Mouse (Mus musculus) urinary bladder, postnatal 10 days (tissue): ENCODE measurements around the gene D930020B18Rik.

Source experiments
- DNase-seq: peaks from one replicate; pipeline ENCODE4 v3.0.0; 2022; ENCODE audit warnings: low spot score

Gene D930020B18Rik

GRCm38 (mm10) chr10:121705399-121706163 is 64.2 kb downstream of the D930020B18Rik start:
- no peak for DNase-seq

DNA sequence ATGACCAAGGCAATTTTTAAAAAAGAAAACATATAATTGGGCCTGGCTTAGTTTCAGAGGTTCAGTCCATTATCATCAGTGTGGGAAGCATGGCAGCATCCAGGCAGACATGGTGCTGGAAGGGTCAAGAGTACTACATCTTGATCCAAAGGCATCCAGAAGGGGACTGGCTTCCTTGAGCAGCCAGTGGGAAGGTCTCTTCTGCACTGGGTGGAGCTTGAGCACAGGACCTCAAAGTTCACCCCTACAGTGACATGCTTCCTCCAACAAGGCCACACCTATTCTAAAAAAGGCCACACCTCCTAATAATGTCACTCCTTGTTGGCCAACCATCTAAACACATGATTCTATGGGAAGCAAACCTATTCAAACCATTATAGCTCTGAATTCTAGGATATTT is 75.5 kb downstream of the D930020B18Rik start:
- DNase-seq: no peak

DNA sequence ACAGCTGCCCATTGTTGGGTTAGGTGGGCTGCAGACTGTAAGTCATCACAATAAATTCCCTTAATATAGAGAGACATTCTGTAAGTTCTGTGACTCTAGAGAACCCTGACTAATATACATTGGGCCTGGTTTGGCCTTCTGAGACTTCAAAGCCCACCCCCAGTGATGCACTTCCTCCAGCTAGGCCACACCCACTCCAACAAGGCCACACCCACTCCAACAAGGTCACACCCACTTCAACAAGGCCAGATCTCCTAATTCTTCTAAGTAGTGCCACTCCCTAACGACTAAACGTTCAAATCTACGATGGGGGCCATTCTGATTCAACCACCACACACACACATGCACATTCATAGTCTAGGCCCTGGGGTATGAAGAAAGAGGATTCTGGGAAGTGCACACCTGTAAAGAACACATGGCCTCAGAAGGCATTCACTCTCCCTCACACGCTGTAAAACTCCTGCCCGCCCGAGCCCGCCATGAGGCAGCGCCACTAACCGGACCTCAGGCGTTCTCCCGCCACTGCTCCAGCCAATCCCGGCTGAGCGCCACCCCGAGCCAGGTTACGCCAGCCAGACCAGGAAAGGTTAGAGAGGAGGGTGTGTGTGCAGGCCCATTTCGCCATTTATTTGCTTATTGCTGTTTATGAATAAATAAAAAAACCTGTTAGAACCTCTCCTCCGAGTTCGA is 77.7 kb downstream of the D930020B18Rik start:
- no peak for DNase-seq

DNA sequence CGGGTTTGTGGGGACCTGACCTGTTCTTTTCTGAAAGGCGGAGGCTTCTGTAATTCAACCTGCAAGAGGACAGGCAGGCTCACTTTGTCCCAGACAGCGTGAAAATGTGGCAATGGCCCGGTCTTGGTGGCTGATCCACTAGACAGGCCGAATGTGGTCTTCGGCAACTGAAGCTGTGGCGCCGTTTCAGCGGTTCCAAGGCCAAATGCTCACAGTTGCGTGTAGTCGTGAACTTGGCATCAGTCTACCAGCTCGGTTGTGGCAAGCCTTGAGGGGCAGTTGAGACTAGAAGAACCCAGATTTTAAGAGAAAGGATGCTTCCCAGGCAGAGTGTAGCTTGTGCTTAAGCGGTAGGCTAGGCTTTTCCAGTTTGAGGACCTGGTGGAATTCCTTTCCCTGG is 79.3 kb downstream of the D930020B18Rik start:
- DNase-seq: no peak

DNA sequence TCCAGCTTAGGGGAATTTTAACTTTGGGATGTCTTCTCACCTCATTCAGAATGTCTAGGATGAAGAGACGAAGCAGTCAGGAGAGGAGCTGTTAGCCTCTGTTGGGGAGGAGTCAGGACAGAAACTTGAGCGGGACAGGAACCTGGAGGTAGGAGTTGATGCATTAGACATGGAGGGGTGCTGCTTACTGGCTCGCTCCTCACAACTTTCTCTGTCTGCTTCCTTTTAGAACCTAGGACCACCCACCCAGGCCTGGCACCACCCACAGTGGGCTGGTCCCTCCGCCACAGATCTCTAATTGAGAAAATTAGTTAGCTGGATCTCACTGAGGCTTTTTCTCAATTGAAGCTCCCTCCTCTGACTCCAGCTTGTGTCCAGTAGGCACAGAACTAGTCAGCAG is 85.1 kb downstream of the D930020B18Rik start:
- DNase-seq: no peak

- no peak for DNase-seq
Measured at GRCm38 (mm10) chr10:121727151-121727550, 85.8 kb downstream of the D930020B18Rik start.

GRCm38 (mm10) chr10:121728226-121728625 is 86.8 kb downstream of the D930020B18Rik start:
- DNase-seq: no peak

DNA sequence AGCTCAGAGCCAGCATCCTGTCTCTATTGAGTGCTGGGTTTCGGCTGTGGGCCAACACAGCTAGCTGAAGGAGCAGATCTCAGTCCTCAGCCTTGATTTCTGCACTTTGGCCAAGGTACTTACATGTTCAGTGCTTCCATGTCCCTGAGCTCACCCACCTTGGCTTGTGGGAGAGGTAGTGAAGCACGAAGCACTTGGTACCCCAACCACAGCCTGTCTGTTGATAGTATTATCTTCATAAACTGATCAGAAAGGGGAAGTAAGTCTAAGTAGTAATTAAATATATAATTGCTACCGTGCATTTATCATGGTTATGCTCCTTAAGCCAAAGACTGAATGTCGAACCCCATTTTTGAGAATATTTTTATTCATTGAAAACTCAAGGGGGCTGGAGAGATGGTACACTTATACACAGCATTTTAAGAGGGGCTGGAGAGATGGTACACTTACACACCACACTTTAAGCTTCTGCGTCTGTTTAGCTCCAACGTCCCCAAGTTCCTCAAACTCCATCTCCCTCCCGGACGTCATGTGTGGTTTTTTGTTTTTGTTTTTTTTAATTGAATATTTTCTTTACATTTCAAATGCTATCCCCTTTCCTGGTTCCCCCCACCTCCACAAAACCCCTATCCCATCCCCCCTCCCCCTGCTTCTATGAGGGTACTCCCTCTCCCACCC is 89.8 kb downstream of the D930020B18Rik start:
- no peak for DNase-seq

- no peak for DNase-seq
Measured at GRCm38 (mm10) chr10:121732542-121732941, 91.2 kb downstream of the D930020B18Rik start.

DNA sequence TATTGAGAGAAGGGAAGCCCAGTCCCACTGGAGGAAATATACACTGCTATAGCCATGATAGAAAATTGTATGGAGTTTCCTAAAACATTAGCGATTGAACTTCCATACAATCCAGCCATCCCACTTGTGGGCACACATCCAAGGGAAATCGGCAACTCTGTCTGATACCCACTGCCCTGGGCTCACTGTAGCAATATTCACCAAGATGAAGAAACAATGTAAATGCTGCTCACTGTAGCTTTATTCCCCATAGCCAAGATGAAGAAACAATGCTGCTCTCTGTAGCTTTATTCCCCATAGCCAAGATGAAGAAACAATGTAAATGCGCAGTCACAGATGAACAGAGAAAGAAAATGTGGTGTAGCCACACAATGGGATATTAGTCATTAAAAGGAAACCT is 95.9 kb downstream of the D930020B18Rik start:
- DNase-seq: no peak

GRCm38 (mm10) chr10:121739548-121740505 is 98.4 kb downstream of the D930020B18Rik start, which contains the start of gene BC048403:
TSS of gene BC048403 (plus strand) at chr10:121739937.
- DNase-seq: peak; percentile 26

DNA sequence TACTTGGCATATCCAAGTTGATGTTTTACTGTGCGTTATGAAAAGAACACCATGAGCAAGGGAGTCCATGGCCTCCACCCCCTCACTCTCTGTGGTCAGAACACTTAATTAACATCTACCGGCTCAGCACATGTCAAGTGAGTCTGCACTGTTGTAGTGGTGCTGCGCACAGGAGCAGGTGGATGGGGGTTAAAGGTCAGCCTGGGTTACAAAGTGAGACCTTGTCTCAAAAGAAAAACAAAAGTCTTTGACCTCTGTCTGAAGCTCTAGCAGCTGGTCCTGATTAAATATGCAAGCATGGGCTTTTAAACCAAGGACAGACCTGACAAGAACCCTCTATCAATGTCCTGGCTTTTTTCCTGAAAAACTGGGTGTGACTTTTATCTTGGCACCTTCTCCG is 100.9 kb downstream of the D930020B18Rik start:
- no peak for DNase-seq
